12 mouse cellular contexts compared by ENCODE assay signal in the genomic region with DNA sequence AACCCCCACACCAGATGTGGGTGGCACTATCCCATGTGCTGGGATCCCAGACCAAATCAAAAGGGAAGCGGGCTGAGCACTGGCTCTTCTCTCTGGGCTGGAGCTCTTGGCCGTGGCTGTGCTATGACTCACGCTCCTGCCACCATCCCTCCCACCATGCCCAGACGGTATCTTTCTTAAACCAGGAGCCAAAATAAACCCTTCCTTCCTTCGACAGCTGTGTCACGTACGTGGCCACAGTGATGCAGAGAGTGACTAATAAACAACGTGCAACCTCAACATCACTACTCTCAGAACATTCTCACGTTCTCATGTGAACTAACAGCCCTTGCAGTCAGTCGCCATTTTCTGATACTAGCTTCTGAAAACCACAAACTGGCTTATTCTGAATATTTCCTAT. TPM values are rescaled to one million over a fixed set of nuclear protein-coding genes. Genes with fewer than 3 reads are reported as not detected.
DNase-seq lines count a peak whose midpoint lies in the region; ATAC-seq lines count a peak whose summit lies in the region.
"Had no signal": no experiment of that assay in that cellular context is flagged by ENCODE, and none has a peak within 500 bp of the region (broad histone marks: within the 10 kb centered on the region; RNA-seq: fewer than 3 reads in every experiment).

No protein-coding gene starts in this region.

- ATAC-seq in midbrain, embryonic 14.5 days (ENCODE audit: low FRiP score, low TSS enrichment), result no peak

- 0 out of 2 replicates have a peak overlapping the region, but pooled peaks have one; percentile 34 for H3K27ac ChIP-seq in brown adipose tissue, adult 24 weeks (replicated peaks; ENCODE audit: low read depth, low read length)
- no peak overlapping the region for H3K27ac ChIP-seq in midbrain, embryonic 14.5 days (replicated peaks; ENCODE audit: low read depth, low read length)
- H3K27ac ChIP-seq: embryonic facial prominence, embryonic 15.5 days; hindbrain, embryonic 10.5 days had no signal

- no peak overlapping the region for H3K4me3 ChIP-seq in brown adipose tissue, adult 24 weeks (ENCODE audit: insufficient read depth, low read depth, low read length)
- no peak overlapping the region for H3K4me3 ChIP-seq in midbrain, embryonic 14.5 days (replicated peaks; ENCODE audit: low read depth, low read length)
- H3K4me3 ChIP-seq: embryonic facial prominence, embryonic 15.5 days; hindbrain, embryonic 10.5 days had no signal

- H3K4me2 ChIP-seq in midbrain, embryonic 14.5 days (ENCODE audit: low read length), result no peak overlapping the region
- H3K4me2 ChIP-seq: embryonic facial prominence, embryonic 15.5 days had no signal

- H3K36me3 ChIP-seq in midbrain, embryonic 14.5 days (ENCODE audit: control insufficient read depth, insufficient read depth, low read length), result peaks cover 50% of the 10 kb centered on the region

- peaks cover 7% of the 10 kb centered on the region for H3K4me1 ChIP-seq in brown adipose tissue, adult 24 weeks (ENCODE audit: control insufficient read depth, insufficient read depth, insufficient read length, low read length)
- no peaks in the 10 kb centered on the region for H3K4me1 ChIP-seq in midbrain, embryonic 14.5 days (ENCODE audit: control insufficient read depth, insufficient read depth, low read length)
- H3K4me1 ChIP-seq: embryonic facial prominence, embryonic 15.5 days had no signal

- H3K9me3 ChIP-seq in midbrain, embryonic 14.5 days (ENCODE audit: control insufficient read depth, low read length), result no peaks in the 10 kb centered on the region
- H3K9me3 ChIP-seq: embryonic facial prominence, embryonic 15.5 days had no signal

- intact Hi-C loops in left cerebral cortex, postnatal 25 days (cut with DNase I), result loop anchor here (5.0 kb wide), 2 partner anchors 76 to 116 kb away; no protein-coding TSS in a partner anchor

- 94% methylated on average over 10 of the region's 10 CpGs for WGBS in midbrain, embryonic 14.5 days

- peak; percentile 29 to 33 for DNase-seq in cerebellum, adult 18-20 months
- no peak for DNase-seq in cerebellum, adult 8-10 months
- peak; percentile 81 for DNase-seq in 3134 (ENCODE audit: extremely low read depth, insufficient read length, low spot score)
- peak; percentile 44 to 87 for DNase-seq in left cerebral cortex, postnatal 25 days (ENCODE audit: low spot score in 2 of 2)
- DNase-seq in thymus, postnatal 0 days (ENCODE audit: low spot score), result no peak
- no peak for DNase-seq in ovary, postnatal 14 days (ENCODE audit: low spot score)
- DNase-seq in midbrain, embryonic 14.5 days, result no peak
- DNase-seq: B cell, adult 2 months; thymus, postnatal 4 days had no signal

- no peaks in the 10 kb centered on the region for H3K27me3 ChIP-seq in midbrain, embryonic 14.5 days (ENCODE audit: control insufficient read depth, insufficient read depth, low read length)
- H3K27me3 ChIP-seq: embryonic facial prominence, embryonic 15.5 days had no signal

- H3K9ac ChIP-seq in midbrain, embryonic 14.5 days (replicated peaks; ENCODE audit: low read length), result no peak overlapping the region
- H3K9ac ChIP-seq: embryonic facial prominence, embryonic 15.5 days had no signal

RNA-seq across cellular contexts. Expression of gene Podn, which starts 38.1 kb away (rescaled TPM):
- polyA plus RNA-seq in brown adipose tissue, adult 24 weeks (2012; ENCODE audit: insufficient read depth, insufficient read length, missing spikeins), result 11.4 and 19.9 TPM in 2 replicates
- 1 to 10 TPM; 7.2 to 8.8 TPM for total RNA-seq in left cerebral cortex, postnatal 25 days (2021)
- polyA plus RNA-seq in thymus, postnatal 0 days (2015; fragmentation: Nextera tagmentation; extraction: Ambion mirVana), result 0.32 and 0.36 TPM in 2 replicates
- polyA plus RNA-seq in midbrain, embryonic 14.5 days (2014; fragmentation: Nextera tagmentation; extraction: Ambion mirVana), result 0.12 TPM in 1 of 2 replicates, not detected in the other

Comparison
In these comparisons a context has a peak if more than half of its experiments do, and no peak if none do; other contexts are left out.
1. DNase-seq: peak in cerebellum, adult 18-20 months (2 of 2), 3134 (single experiment) and left cerebral cortex, postnatal 25 days (2 of 2); none in cerebellum, adult 8-10 months (single experiment), thymus, postnatal 0 days (single experiment), ovary, postnatal 14 days (single experiment) and midbrain, embryonic 14.5 days (single experiment).